9 mouse cellular contexts compared by ENCODE assay signal in the genomic region with DNA sequence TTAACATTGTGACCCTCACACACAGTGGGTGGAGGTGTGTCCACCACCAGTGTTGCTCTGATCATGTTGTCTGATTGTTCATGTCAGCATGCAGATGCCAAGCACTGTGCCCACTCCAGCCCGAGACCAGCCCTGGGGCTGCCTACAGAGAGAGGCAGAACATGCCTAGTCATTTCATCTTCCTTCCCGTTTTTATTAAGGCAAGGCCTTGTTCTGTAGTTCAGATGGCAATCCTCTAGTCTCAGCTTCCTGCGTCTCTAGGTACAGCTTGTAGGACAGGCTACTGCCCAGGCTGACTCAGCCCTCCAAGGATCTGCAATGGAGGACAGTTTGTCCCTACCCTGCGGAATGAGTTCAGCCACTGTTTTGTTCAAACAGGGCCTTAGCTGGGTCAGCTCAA. TPM values are rescaled to one million over a fixed set of nuclear protein-coding genes. Genes with fewer than 3 reads are reported as not detected.
DNase-seq lines count a peak whose midpoint lies in the region; ATAC-seq and TF ChIP-seq lines count a peak whose summit lies in the region.
"Had no signal": no experiment of that assay in that cellular context is flagged by ENCODE, and none has a peak within 500 bp of the region (broad histone marks: within the 10 kb centered on the region; RNA-seq: fewer than 3 reads in every experiment).

No protein-coding gene starts in this region.

- H3K9me3 ChIP-seq in embryonic facial prominence, embryonic 10.5 days = peaks cover 5% of the 10 kb centered on the region; the same call in 1 of the 2 replicates
- H3K9me3 ChIP-seq in hindbrain, embryonic 11.5 days (ENCODE audit: control insufficient read depth, low read length) = peaks cover 4% of the 10 kb centered on the region; the same call in 1 of the 2 replicates
- H3K9me3 ChIP-seq in lung, postnatal 0 days (ENCODE audit: low read length) = no peaks in the 10 kb centered on the region

- H3K4me3 ChIP-seq in lung, adult 2 months (replicated peaks; ENCODE audit: extremely low read depth, low read depth, low read length) = no peak overlapping the region
- H3K4me3 ChIP-seq in embryonic facial prominence, embryonic 10.5 days = no peak overlapping the region
- no peak overlapping the region for H3K4me3 ChIP-seq in hindbrain, embryonic 11.5 days (ENCODE audit: low read depth, low read length)
- no peak overlapping the region for H3K4me3 ChIP-seq in lung, postnatal 0 days (ENCODE audit: low read depth, low read length)

- peak overlapping the region; percentile 52 for H3K9ac ChIP-seq in hindbrain, embryonic 11.5 days (ENCODE audit: low read depth, low read length)
- no peak overlapping the region for H3K9ac ChIP-seq in lung, postnatal 0 days (replicated peaks; ENCODE audit: low read depth)
- H3K9ac ChIP-seq: liver, embryonic 14.5 days had no signal

- peaks cover 65% of the 10 kb centered on the region for H3K27me3 ChIP-seq in embryonic facial prominence, embryonic 10.5 days (replicated peaks; ENCODE audit: low read depth, poor library complexity, severe bottlenecking)
- H3K27me3 ChIP-seq in hindbrain, embryonic 11.5 days (ENCODE audit: control insufficient read depth, insufficient read depth, low read length) = peaks cover 8% of the 10 kb centered on the region
- H3K27me3 ChIP-seq in lung, postnatal 0 days (replicated peaks; ENCODE audit: insufficient read depth, low read length) = no peaks in the 10 kb centered on the region

- H3K4me2 ChIP-seq in hindbrain, embryonic 11.5 days (replicated peaks; ENCODE audit: low read depth, low read length) = no peak overlapping the region
- 0 out of 2 replicates have a peak overlapping the region, but pooled peaks have one; percentile 25 for H3K4me2 ChIP-seq in lung, postnatal 0 days (replicated peaks; ENCODE audit: low read depth, low read length)

- peak; percentile 3 for DNase-seq in lung, adult 2 months
- no peak for DNase-seq in lung, postnatal 4 days
- peak; percentile 29 for DNase-seq in embryonic facial prominence, embryonic 10.5 days (ENCODE audit: low spot score)
- DNase-seq in hindbrain, embryonic 11.5 days (ENCODE audit: low spot score) = peak; percentile 53
- no peak for DNase-seq in lung, postnatal 0 days (ENCODE audit: low spot score)
- no peak for DNase-seq in yolk sac, embryonic 10.5 days (ENCODE audit: low spot score)
- DNase-seq in thymus, postnatal 36 days = no peak
- DNase-seq in kidney, adult 8-10 months = no peak

- no peak overlapping the region for H3K27ac ChIP-seq in embryonic facial prominence, embryonic 10.5 days (replicated peaks)
- peak overlapping the region; percentile 74 for H3K27ac ChIP-seq in hindbrain, embryonic 11.5 days (ENCODE audit: low read depth, low read length)
- H3K27ac ChIP-seq in lung, postnatal 0 days (ENCODE audit: low read length) = no peak overlapping the region
- H3K27ac ChIP-seq: liver, embryonic 14.5 days had no signal

- ATAC-seq in hindbrain, embryonic 11.5 days (ENCODE audit: low FRiP score) = peak; percentile 84
- ATAC-seq in lung, postnatal 0 days = peak; percentile 67

- no peaks in the 10 kb centered on the region for H3K36me3 ChIP-seq in embryonic facial prominence, embryonic 10.5 days (replicated peaks)
- no peaks in the 10 kb centered on the region for H3K36me3 ChIP-seq in hindbrain, embryonic 11.5 days (ENCODE audit: control insufficient read depth, insufficient read depth, low read length)
- no peaks in the 10 kb centered on the region for H3K36me3 ChIP-seq in lung, postnatal 0 days (ENCODE audit: insufficient read depth, low read length)

- no peak for TF ChIP-seq EP300 in lung, postnatal 0 days (IDR thresholded peaks at IDR 0.05)

- 37% methylated on average over 4 of the region's 4 CpGs for WGBS in lung, adult 2 months
- 37% methylated on average over 4 of the region's 4 CpGs for WGBS in embryonic facial prominence, embryonic 10.5 days
- WGBS in hindbrain, embryonic 11.5 days = 51% methylated on average over 4 of the region's 4 CpGs
- 55% methylated on average over 4 of the region's 4 CpGs for WGBS in lung, postnatal 0 days

- TF ChIP-seq POLR2A in lung, adult 2 months (IDR thresholded peaks at IDR 0.05; ENCODE audit: borderline replicate concordance, extremely low read depth, low read depth, low read length) = no peak

- no peak for TF ChIP-seq CTCF in lung, adult 2 months (IDR thresholded peaks at IDR 0.05; ENCODE audit: insufficient read depth, low read length)
- no peak for TF ChIP-seq CTCF in lung, postnatal 0 days (IDR thresholded peaks at IDR 0.05)

- no peaks in the 10 kb centered on the region for H3K4me1 ChIP-seq in lung, adult 2 months (ENCODE audit: control insufficient read depth, insufficient read depth, low read length)
- H3K4me1 ChIP-seq in embryonic facial prominence, embryonic 10.5 days = peaks cover 10% of the 10 kb centered on the region
- H3K4me1 ChIP-seq in hindbrain, embryonic 11.5 days (replicated peaks; ENCODE audit: control insufficient read depth, insufficient read depth, low read length) = 0 out of 2 replicates have a peak, but pooled peaks cover 3% of the 10 kb centered on the region
- no peaks in the 10 kb centered on the region for H3K4me1 ChIP-seq in lung, postnatal 0 days (ENCODE audit: insufficient read depth, low read depth, low read length)

RNA-seq across cellular contexts. Expression of gene Slc6a5, which starts 13.0 kb away (rescaled TPM):
- polyA plus RNA-seq in lung, adult 2 months (2012; rRNA removed) = not detected in 2 replicates
- polyA plus RNA-seq in embryonic facial prominence, embryonic 10.5 days (2016; fragmentation: Nextera tagmentation; extraction: Ambion mirVana) = 0.04 and 0.09 TPM in 2 replicates
- polyA plus RNA-seq in hindbrain, embryonic 11.5 days (2014; fragmentation: Nextera tagmentation; extraction: Ambion mirVana) = 5.2 and 5.4 TPM in 2 replicates
- not detected in 2 replicates for polyA plus RNA-seq in lung, postnatal 0 days (2015; fragmentation: Nextera tagmentation; extraction: Ambion mirVana)

RNA-seq across cellular contexts. Expression of gene Nell1, which starts 51.7 kb away (rescaled TPM):
- polyA plus RNA-seq in lung, adult 2 months (2012; rRNA removed) = 0.20 and 0.28 TPM in 2 replicates
- polyA plus RNA-seq in embryonic facial prominence, embryonic 10.5 days (2016; fragmentation: Nextera tagmentation; extraction: Ambion mirVana) = 0.39 and 0.76 TPM in 2 replicates
- polyA plus RNA-seq in hindbrain, embryonic 11.5 days (2014; fragmentation: Nextera tagmentation; extraction: Ambion mirVana) = 3.1 and 3.3 TPM in 2 replicates
- polyA plus RNA-seq in lung, postnatal 0 days (2015; fragmentation: Nextera tagmentation; extraction: Ambion mirVana) = 2.7 and 3.2 TPM in 2 replicates

Comparison
In these comparisons a context has a peak if more than half of its experiments do, and no peak if none do; other contexts are left out.
1. DNase-seq: peak in lung, adult 2 months (single experiment), embryonic facial prominence, embryonic 10.5 days (single experiment) and hindbrain, embryonic 11.5 days (single experiment); none in lung, postnatal 4 days (0 of 2), lung, postnatal 0 days (single experiment), yolk sac, embryonic 10.5 days (single experiment), thymus, postnatal 36 days (0 of 2) and kidney, adult 8-10 months (0 of 2).